Mouse (Mus musculus) layer of hippocampus, adult 2 months (tissue): ENCODE data around the gene Thsd4. TPM values are rescaled to one million over a fixed set of nuclear protein-coding genes. Genes with fewer than 3 reads are reported as not detected.

Source experiments
- DNase-seq, 2 experiments: peaks; one replicate each; pipeline ENCODE4 v3.0.0; 2022; ENCODE audit warnings: low spot score in 2 of 2
- H3K27ac ChIP-seq: fragments of 200-600 bp; 2 replicates; pipeline ENCODE4 v1.8.1; 2022
- H3K4me3 ChIP-seq: fragments of 200-600 bp; 2 replicates; pipeline ENCODE4 v1.8.1; 2022; ENCODE audit warnings: mild to moderate bottlenecking
- CTCF ChIP-seq: fragments of 200-600 bp; conservative IDR thresholded peaks from 2 replicates; pipeline ENCODE4 v1.8.1; 2022; ENCODE audit warnings: antibody characterized with exemption, mild to moderate bottlenecking, moderate library complexity
- long read RNA-seq, 2 experiments: library from polyadenylated mRNA; stranded (forward); transcript quantifications; one replicate each; pipeline ENCODE4 v2.0.0; 2021; ENCODE audit warnings: borderline mapping rate in 2 of 2
- total RNA-seq, 2 experiments: library from RNA; stranded (reverse); gene quantifications; 2 replicates each; pipeline ENCODE4 v1.2.3; 2021

Thsd4 gene
- total RNA-seq, result 10 to 100 TPM; 18.9 to 20.9 TPM
- long read RNA-seq, experiment 1, full-length matches to known transcripts, result 4 of 6 reads
- long read RNA-seq, experiment 1, partial matches to known transcripts, result 0 of 6 reads
- long read RNA-seq, experiment 1, other reads (novel, unspliced or antisense), result 2 of 6 reads
- long read RNA-seq, experiment 2, full-length matches to known transcripts, result 7 of 11 reads
- long read RNA-seq, experiment 2, partial matches to known transcripts, result 3 of 11 reads
- long read RNA-seq, experiment 2, other reads (novel, unspliced or antisense), result 1 of 11 reads

- H3K27ac ChIP-seq, result no peak within 1 kb of the TSS
- peak in 1 of 2 experiments; percentile 17 for DNase-seq
- TF ChIP-seq CTCF, result peak; percentile 83
- H3K4me3 ChIP-seq, result peak within 1 kb of the TSS; percentile 48
These were observed at the start of gene Thsd4 for GRCm38 (mm10) chr9:60521806-60522264. Gene Thsd4, minus strand, starts transcription at chr9:60522046.

DNA sequence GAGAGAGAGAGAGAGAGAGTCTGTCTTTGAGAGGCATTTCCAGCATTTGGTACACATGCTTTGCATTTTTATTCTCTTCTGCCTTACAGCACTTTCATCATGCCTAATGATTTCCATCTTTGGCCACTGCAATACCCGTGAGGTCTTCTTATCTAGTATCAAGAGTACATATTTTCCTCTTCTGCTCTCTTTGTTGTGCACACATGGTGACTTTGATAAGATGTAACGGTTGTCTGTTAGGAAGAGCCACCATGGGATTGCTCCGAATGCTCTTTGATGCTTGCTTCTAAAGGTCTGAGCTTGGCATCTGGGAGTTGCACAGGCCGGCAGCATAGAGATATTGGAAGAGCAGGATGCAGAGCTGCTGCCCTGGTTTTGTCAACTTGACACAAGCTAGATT lies 49.2 kb upstream of the Thsd4 start:
- no peak for TF ChIP-seq CTCF
- H3K27ac ChIP-seq, result no peak overlapping the region
- no peak for DNase-seq
- H3K4me3 ChIP-seq, result no peak overlapping the region

- TF ChIP-seq CTCF, result no peak
- Histone ChIP-seq H3K4me3 (no peak overlapping the region), H3K27ac (no peak overlapping the region)
- no peak for DNase-seq
These were observed 47.5 kb upstream of the Thsd4 start for GRCm38 (mm10) chr9:60569366-60569765.

GRCm38 (mm10) chr9:60563809-60564208 lies 42.0 kb upstream of the Thsd4 start:
- no peak for DNase-seq
- no peak overlapping the region for H3K27ac ChIP-seq
- H3K4me3 ChIP-seq, result no peak overlapping the region
- no peak for TF ChIP-seq CTCF

GRCm38 (mm10) chr9:60562443-60563371 lies 40.9 kb upstream of the Thsd4 start:
- no peak overlapping the region for H3K27ac ChIP-seq
- DNase-seq, result no peak
- H3K4me3 ChIP-seq, result no peak overlapping the region
- peak; percentile 24 for TF ChIP-seq CTCF

GRCm38 (mm10) chr9:60561641-60562289 lies 39.9 kb upstream of the Thsd4 start:
- H3K4me3 ChIP-seq, result no peak overlapping the region
- no peak for TF ChIP-seq CTCF
- H3K27ac ChIP-seq, result no peak overlapping the region
- peak in 1 of 2 experiments; percentile 41 for DNase-seq

GRCm38 (mm10) chr9:60558507-60558906 lies 36.7 kb upstream of the Thsd4 start:
- Histone ChIP-seq H3K4me3 (no peak overlapping the region), H3K27ac (no peak overlapping the region)
- TF ChIP-seq CTCF, result no peak
- no peak for DNase-seq

DNA sequence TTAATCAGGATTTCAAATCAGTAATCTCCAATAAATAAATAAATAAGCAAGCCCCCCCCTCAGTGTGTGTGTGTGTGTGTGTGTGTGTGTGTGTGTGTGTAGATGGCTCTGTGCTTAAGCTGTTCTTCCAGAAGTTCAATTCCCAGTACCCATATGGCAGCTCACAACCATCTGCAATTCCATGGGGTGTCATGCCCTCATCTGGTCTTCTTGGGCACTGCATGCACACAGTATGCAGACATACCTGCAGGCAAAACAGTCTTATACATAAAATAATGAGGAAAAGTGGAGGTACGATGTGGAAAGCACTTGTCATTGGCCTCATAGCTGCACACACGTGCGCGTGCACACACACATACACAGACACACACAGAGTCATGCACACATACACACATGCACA lies 29.4 kb upstream of the Thsd4 start:
- Histone ChIP-seq H3K27ac (no peak overlapping the region), H3K4me3 (no peak overlapping the region)
- TF ChIP-seq CTCF, result no peak; the same call in 1 of the 2 replicates
- no peak for DNase-seq

GRCm38 (mm10) chr9:60548182-60548581 lies 26.3 kb upstream of the Thsd4 start:
- Histone ChIP-seq H3K27ac (no peak overlapping the region), H3K4me3 (no peak overlapping the region)
- peak in 1 of 2 experiments; percentile 32 for DNase-seq
- peak; percentile 84 for TF ChIP-seq CTCF

GRCm38 (mm10) chr9:60546169-60546568 lies 24.3 kb upstream of the Thsd4 start:
- TF ChIP-seq CTCF, result no peak
- Histone ChIP-seq H3K4me3 (no peak overlapping the region), H3K27ac (no peak overlapping the region)
- no peak for DNase-seq

GRCm38 (mm10) chr9:60545361-60546096 lies 23.7 kb upstream of the Thsd4 start:
- Histone ChIP-seq H3K4me3 (no peak overlapping the region), H3K27ac (no peak overlapping the region)
- DNase-seq, result no peak
- no peak for TF ChIP-seq CTCF

GRCm38 (mm10) chr9:60543422-60544015 lies 21.7 kb upstream of the Thsd4 start:
- no peak for TF ChIP-seq CTCF
- no peak for DNase-seq
- Histone ChIP-seq H3K27ac (no peak overlapping the region), H3K4me3 (no peak overlapping the region)
